Mouse (Mus musculus) left cerebral cortex, adult 18-20 months (tissue): ENCODE data around the gene V1rd19. TPM values are rescaled to one million over a fixed set of nuclear protein-coding genes. Genes with fewer than 3 reads are reported as not detected.
"Not testable (repeated sequence)": the region's sequence is repeated elsewhere in the genome, so short reads cannot be mapped to it uniquely, and the experiment has no call there.

ENCODE experiments used
- DNase-seq, 2 experiments: peaks; one replicate each; pipeline ENCODE4 v3.0.0; 2021 to 2022; ENCODE audit warnings: low spot score in 2 of 2, mixed read lengths in 1 of 2
- long read RNA-seq, 2 experiments: library from polyadenylated mRNA; stranded (forward); transcript quantifications; one replicate each; pipeline ENCODE4 v2.0.0; 2021
- total RNA-seq, 2 experiments: library from RNA; stranded (reverse); gene quantifications; 2 replicates each; pipeline ENCODE4 v1.2.3; 2021

The V1rd19 gene
- total RNA-seq: not detected
- long read RNA-seq, experiment 1: 0 reads
- long read RNA-seq, experiment 2: 0 reads

GRCm38 (mm10) chr7:24001391-24001790 is at the start of gene V1rd19:
Gene V1rd19, plus strand, starts transcription at chr7:24001691.
- DNase-seq: no peak

- DNase-seq: peak; percentile 1 to 22
These were observed 33.4 kb upstream of the V1rd19 start for GRCm38 (mm10) chr7:23968044-23968443.

DNA sequence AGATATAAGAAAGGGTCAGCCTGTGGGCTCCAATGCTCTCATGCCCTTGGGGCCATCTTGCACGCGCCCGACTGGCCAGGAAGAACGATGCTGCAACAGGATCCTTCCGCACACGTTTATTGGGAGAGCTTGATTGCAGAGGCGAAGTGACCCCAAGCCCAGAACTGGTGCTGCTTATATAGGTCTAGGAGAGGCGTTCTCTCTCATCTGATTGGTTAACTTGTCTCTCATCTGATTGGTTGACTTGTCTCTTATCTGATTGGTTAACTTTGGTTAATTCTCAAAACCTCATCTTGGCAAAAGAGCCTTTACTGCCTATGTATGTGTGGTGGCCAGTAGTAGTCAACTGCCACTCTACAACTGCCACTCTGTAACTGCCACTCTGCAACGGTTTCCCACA is 27.2 kb upstream of the V1rd19 start, which contains the start of gene Vmn1r181:
Gene Vmn1r181, plus strand, starts transcription at position 301 of the 400 bp plus-strand sequence.
- not testable (repeated sequence) for DNase-seq

- DNase-seq: no peak
These were observed 51.3 kb downstream of the V1rd19 start, which contains the start of gene Vmn1r183 for GRCm38 (mm10) chr7:24052660-24053304. Gene Vmn1r183, plus strand, starts transcription at chr7:24053254.

Other genes starting within 250 kb of the V1rd19 start
- gene Vmn1r174, start 249.4 kb upstream of the V1rd19 start, total RNA-seq: not detected
- not detected for gene Vmn1r175, start 191.0 kb upstream of the V1rd19 start, total RNA-seq
- not detected for gene Vmn1r176, start 164.3 kb upstream of the V1rd19 start, total RNA-seq
- gene Vmn1r177, start 135.2 kb upstream of the V1rd19 start, total RNA-seq: not detected
- not detected for gene Vmn1r178, start 109.7 kb upstream of the V1rd19 start, total RNA-seq
- not detected for gene Vmn1r179, start 74.7 kb upstream of the V1rd19 start, total RNA-seq
- gene Vmn1r180, start 51.1 kb upstream of the V1rd19 start, total RNA-seq: not detected
- gene Vmn1r181, start 27.1 kb upstream of the V1rd19 start, total RNA-seq: not detected
- not detected for gene Vmn1r183, start 51.6 kb downstream of the V1rd19 start, total RNA-seq
- 10 to 100 TPM; 61.0 to 67.4 TPM for gene Zfp180, start 80.2 kb downstream of the V1rd19 start, total RNA-seq
- gene Zfp112, start 110.6 kb downstream of the V1rd19 start, total RNA-seq: 10 to 100 TPM; 11.2 to 11.8 TPM
- gene Zfp235, start 132.5 kb downstream of the V1rd19 start, total RNA-seq: 10 to 100 TPM; 22.2 to 22.8 TPM
- gene Zfp114, start 173.4 kb downstream of the V1rd19 start, total RNA-seq: 1 to 10 TPM; 3.2 to 3.7 TPM
- gene Zfp111, start 209.8 kb downstream of the V1rd19 start, total RNA-seq: 10 to 100 TPM; 12.7 to 13.5 TPM
- 10 to 100 TPM; 10.2 to 12.1 TPM for gene Zfp109, start 235.9 kb downstream of the V1rd19 start, total RNA-seq